Mouse (Mus musculus) hindbrain, embryonic 10.5 days (tissue): ENCODE measurements at regions not wholly inside any gene's neighbourhood (a gene's known extent, or its start where the extent isn't known, plus 50 kb on each side); places are given as distances from the start of the nearest gene placed in this dataset.
"Not testable (repeated sequence)": the region's sequence is repeated elsewhere in the genome, so short reads cannot be mapped to it uniquely, and the experiment has no call there.

Experiments used
- DNase-seq: peaks from one replicate; pipeline ENCODE4 v3.0.0-alpha.2; 2017; ENCODE audit warnings: low spot score
- H3K27ac ChIP-seq: fragments of 300-500 bp; sonication (generic); 2 replicates; pipeline ENCODE4 v1.5.1; 2016; ENCODE audit warnings: mild to moderate bottlenecking, moderate library complexity
- H3K27me3 ChIP-seq: fragments of 300-500 bp; sonication (generic); 2 replicates; pipeline ENCODE4 v1.6.1; 2016; ENCODE audit warnings: mild to moderate bottlenecking; ENCODE audit not compliant: poor library complexity, insufficient read depth, severe bottlenecking
- H3K36me3 ChIP-seq: fragments of 300-500 bp; sonication (generic); 2 replicates; pipeline ENCODE4 v1.6.1; 2016; ENCODE audit warnings: mild to moderate bottlenecking, moderate library complexity
- H3K4me1 ChIP-seq: fragments of 300-500 bp; sonication (generic); replicated peaks from 2 replicates; pipeline ENCODE4 v1.6.1; 2016; ENCODE audit warnings: mild to moderate bottlenecking
- H3K4me3 ChIP-seq: fragments of 300-500 bp; sonication (generic); 2 replicates; pipeline ENCODE4 v1.5.1; 2016; ENCODE audit warnings: mild to moderate bottlenecking, moderate library complexity
- H3K9me3 ChIP-seq: fragments of 300-500 bp; sonication (generic); 2 replicates; pipeline ENCODE4 v1.6.1; 2016; ENCODE audit warnings: mild to moderate bottlenecking, moderate library complexity
- WGBS: fragments of 180-500 bp; shearing (Covaris S2); methylation state at CpG from one replicate; pipeline ENCODE4 v1.1.7; 2016; 5-methylcytosine and 5-hydroxymethylcytosine counted together

- H3K27ac ChIP-seq: no peak overlapping the region
- no peaks in the 10 kb centered on the region for H3K4me1 ChIP-seq
- WGBS: 97% methylated on average over 2 of the region's 2 CpGs
- no peaks in the 10 kb centered on the region for H3K9me3 ChIP-seq
- no peaks in the 10 kb centered on the region for H3K36me3 ChIP-seq
- H3K4me3 ChIP-seq: no peak overlapping the region
- DNase-seq: no peak
- H3K27me3 ChIP-seq: no peaks in the 10 kb centered on the region
Measured at GRCm38 (mm10) chr4:67141896-67142295, 314.5 kb downstream of the Tlr4 start.

- no peak overlapping the region for H3K27ac ChIP-seq
- H3K4me3 ChIP-seq: no peak overlapping the region
- H3K27me3 ChIP-seq: no peaks in the 10 kb centered on the region
- 64% methylated on average over 2 of the region's 2 CpGs for WGBS
- no peaks in the 10 kb centered on the region for H3K4me1 ChIP-seq
- no peaks in the 10 kb centered on the region for H3K36me3 ChIP-seq
- H3K9me3 ChIP-seq: no peaks in the 10 kb centered on the region
- DNase-seq: peak; percentile 4
Measured at GRCm38 (mm10) chr4:67148521-67148920, 321.1 kb downstream of the Tlr4 start.

- Histone ChIP-seq H3K4me3 (no peak overlapping the region), H3K27ac (no peak overlapping the region), H3K27me3 (no peaks in the 10 kb centered on the region), H3K4me1 (no peaks in the 10 kb centered on the region), H3K9me3 (no peaks in the 10 kb centered on the region), H3K36me3 (no peaks in the 10 kb centered on the region)
- no peak for DNase-seq
- 84% methylated on average over 3 of the region's 3 CpGs for WGBS
Measured at GRCm38 (mm10) chr4:67162673-67163072, 335.3 kb downstream of the Tlr4 start.

GRCm38 (mm10) chr4:67167720-67168119, 340.3 kb downstream of the Tlr4 start:
- H3K36me3 ChIP-seq: no peaks in the 10 kb centered on the region
- H3K27ac ChIP-seq: no peak overlapping the region
- no peak overlapping the region for H3K4me3 ChIP-seq
- H3K27me3 ChIP-seq: no peaks in the 10 kb centered on the region
- H3K9me3 ChIP-seq: no peaks in the 10 kb centered on the region
- no peaks in the 10 kb centered on the region for H3K4me1 ChIP-seq
- WGBS: 73% methylated on average over 5 of the region's 5 CpGs
- no peak for DNase-seq

GRCm38 (mm10) chr4:67187725-67188510, 360.5 kb downstream of the Tlr4 start:
- WGBS: 78% methylated on average over 2 of the region's 2 CpGs
- peak; percentile 6 for DNase-seq
- Histone ChIP-seq H3K27me3 (no peaks in the 10 kb centered on the region), H3K4me1 (no peaks in the 10 kb centered on the region; the same call in 1 of the 2 replicates), H3K36me3 (no peaks in the 10 kb centered on the region), H3K9me3 (no peaks in the 10 kb centered on the region), H3K4me3 (no peak overlapping the region), H3K27ac (no peak overlapping the region)

GRCm38 (mm10) chr4:67190536-67190935, 363.2 kb downstream of the Tlr4 start:
- DNase-seq: no peak
- no peaks in the 10 kb centered on the region; the same call in 1 of the 2 replicates for H3K4me1 ChIP-seq
- H3K4me3 ChIP-seq: no peak overlapping the region
- no peaks in the 10 kb centered on the region for H3K9me3 ChIP-seq
- H3K27ac ChIP-seq: no peak overlapping the region
- no peaks in the 10 kb centered on the region for H3K27me3 ChIP-seq
- H3K36me3 ChIP-seq: no peaks in the 10 kb centered on the region

- Histone ChIP-seq H3K27ac (no peak overlapping the region), H3K4me1 (no peaks in the 10 kb centered on the region), H3K36me3 (no peaks in the 10 kb centered on the region), H3K9me3 (no peaks in the 10 kb centered on the region), H3K4me3 (no peak overlapping the region), H3K27me3 (no peaks in the 10 kb centered on the region)
- no peak for DNase-seq
- WGBS: 81% methylated on average over 4 of the region's 4 CpGs
Measured at GRCm38 (mm10) chr4:67194425-67194824, 367.0 kb downstream of the Tlr4 start.

GRCm38 (mm10) chr4:67196907-67197306, 369.5 kb downstream of the Tlr4 start:
- DNase-seq: no peak
- no peaks in the 10 kb centered on the region for H3K36me3 ChIP-seq
- no peaks in the 10 kb centered on the region for H3K4me1 ChIP-seq
- H3K9me3 ChIP-seq: no peaks in the 10 kb centered on the region
- H3K4me3 ChIP-seq: no peak overlapping the region
- WGBS: 85% methylated on average over 5 of the region's 5 CpGs
- H3K27me3 ChIP-seq: no peaks in the 10 kb centered on the region
- H3K27ac ChIP-seq: no peak overlapping the region

- H3K27ac ChIP-seq, H3K36me3 ChIP-seq, H3K4me1 ChIP-seq, H3K4me3 ChIP-seq, H3K9me3 ChIP-seq, DNase-seq, H3K27me3 ChIP-seq: not testable (repeated sequence)
Measured at GRCm38 (mm10) chr4:67208406-67208805, 381.0 kb downstream of the Tlr4 start.

- Histone ChIP-seq H3K36me3 (no peaks in the 10 kb centered on the region), H3K27ac (no peak overlapping the region), H3K9me3 (no peaks in the 10 kb centered on the region), H3K27me3 (no peaks in the 10 kb centered on the region), H3K4me3 (no peak overlapping the region), H3K4me1 (no peaks in the 10 kb centered on the region)
- 67% methylated on average over 1 of the region's 1 CpGs for WGBS
- DNase-seq: no peak
Measured at GRCm38 (mm10) chr4:67213363-67213762, 386.0 kb downstream of the Tlr4 start.

GRCm38 (mm10) chr4:67224533-67224932, 397.1 kb downstream of the Tlr4 start:
- Histone ChIP-seq H3K4me3 (no peak overlapping the region), H3K36me3 (no peaks in the 10 kb centered on the region), H3K4me1 (no peaks in the 10 kb centered on the region), H3K27me3 (no peaks in the 10 kb centered on the region), H3K9me3 (no peaks in the 10 kb centered on the region), H3K27ac (no peak overlapping the region)
- DNase-seq: no peak

GRCm38 (mm10) chr4:67229214-67229613, 401.8 kb downstream of the Tlr4 start:
- 84% methylated on average over 3 of the region's 3 CpGs for WGBS
- Histone ChIP-seq H3K27me3 (no peaks in the 10 kb centered on the region), H3K4me3 (no peak overlapping the region), H3K36me3 (no peaks in the 10 kb centered on the region), H3K4me1 (no peaks in the 10 kb centered on the region), H3K27ac (no peak overlapping the region), H3K9me3 (no peaks in the 10 kb centered on the region)
- DNase-seq: no peak

GRCm38 (mm10) chr4:67273553-67273952, 446.2 kb downstream of the Tlr4 start:
- Histone ChIP-seq H3K27me3 (no peaks in the 10 kb centered on the region), H3K4me3 (no peak overlapping the region), H3K9me3 (no peaks in the 10 kb centered on the region), H3K36me3 (no peaks in the 10 kb centered on the region), H3K4me1 (no peaks in the 10 kb centered on the region), H3K27ac (no peak overlapping the region)
- DNase-seq: no peak
- WGBS: 92% methylated on average over 4 of the region's 4 CpGs

- Histone ChIP-seq H3K36me3 (no peaks in the 10 kb centered on the region), H3K27ac (no peak overlapping the region), H3K4me1 (no peaks in the 10 kb centered on the region), H3K9me3 (no peaks in the 10 kb centered on the region), H3K4me3 (no peak overlapping the region), H3K27me3 (no peaks in the 10 kb centered on the region)
- WGBS: 91% methylated on average over 6 of the region's 6 CpGs
- DNase-seq: no peak
Measured at GRCm38 (mm10) chr4:67301020-67301419, 473.6 kb downstream of the Tlr4 start.
